Mouse (Mus musculus): ENCODE data around the gene Lrmda.

The Lrmda gene

DNA sequence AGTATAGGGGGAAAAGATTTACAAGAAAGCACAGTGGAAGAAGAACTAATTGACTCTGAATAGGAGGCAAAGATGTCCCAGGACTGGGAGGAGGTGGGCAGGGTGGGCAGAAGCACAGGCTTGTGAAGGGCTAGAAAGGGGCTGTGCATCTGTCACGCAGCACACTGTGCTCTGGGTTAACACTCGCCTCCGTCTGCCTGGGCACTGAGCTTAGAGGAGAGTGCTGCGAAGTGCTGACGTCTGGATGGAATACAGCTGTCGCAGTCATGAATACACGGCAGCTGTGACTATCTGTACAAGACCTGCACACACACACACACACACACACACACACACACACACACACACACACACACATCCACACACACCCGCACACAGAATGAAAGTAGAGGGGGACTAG lies 73.6 kb downstream of the Lrmda start:
- DNase-seq (ENCODE audit: low spot score), result no peak

DNA sequence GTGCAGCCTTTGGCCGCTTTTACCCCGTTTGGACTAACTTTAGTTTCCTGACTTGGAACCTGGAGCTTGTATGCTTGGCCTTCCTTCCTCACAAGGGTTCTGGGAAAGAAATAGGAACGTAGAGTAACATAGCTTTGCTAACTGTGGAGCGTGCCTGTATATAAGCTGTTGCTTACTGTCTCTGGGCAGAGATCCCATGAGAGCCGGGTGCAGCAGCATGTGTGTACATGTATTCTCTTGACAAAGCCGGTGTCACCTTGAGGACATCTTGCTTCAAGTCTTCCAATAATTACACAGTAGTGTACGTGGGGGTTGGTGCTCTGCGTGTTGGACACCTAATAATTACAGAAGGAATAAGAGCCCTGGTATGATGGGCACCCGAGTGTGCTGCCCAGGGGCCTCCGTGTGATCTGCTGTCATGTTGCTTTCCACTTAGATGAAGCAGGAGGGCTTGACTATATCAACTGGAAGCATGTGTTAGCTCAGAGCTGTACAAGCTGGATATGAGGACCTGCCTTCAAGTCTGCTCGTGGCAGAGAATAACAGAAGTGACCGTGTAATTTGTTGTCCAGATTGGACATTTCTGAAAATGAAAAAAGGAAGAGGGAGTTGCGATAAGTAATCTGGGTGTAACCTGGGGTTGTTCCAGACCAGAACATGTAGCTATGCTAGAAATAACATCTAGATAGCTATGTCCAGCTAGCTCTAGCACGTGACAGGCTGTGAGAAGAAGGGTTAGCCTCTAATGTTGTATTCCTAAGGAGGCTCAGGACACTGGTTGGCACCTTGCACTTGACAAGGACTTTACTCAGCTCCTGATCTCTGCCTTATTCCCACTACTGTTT lies 82.7 kb downstream of the Lrmda start:
- DNase-seq (ENCODE audit: low spot score), result no peak

DNA sequence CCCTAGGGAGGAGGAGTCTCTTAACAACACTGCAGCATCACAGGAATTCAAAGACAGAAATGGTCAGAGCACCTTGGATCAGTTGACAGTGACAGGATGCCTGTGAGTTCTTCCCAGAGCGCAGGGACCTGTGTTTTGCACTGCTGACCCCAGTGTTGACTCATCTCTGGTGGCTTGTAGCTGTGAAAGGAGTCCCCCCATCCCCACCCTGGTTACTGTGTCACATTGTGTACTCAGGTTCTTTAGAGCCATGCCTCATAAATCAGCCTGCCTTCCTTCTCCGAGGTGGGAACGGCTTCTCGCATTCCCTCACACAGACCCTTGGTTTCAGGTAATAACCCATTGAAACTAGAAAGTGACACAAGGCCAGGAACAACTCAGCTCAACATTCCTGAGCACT lies 86.3 kb downstream of the Lrmda start:
- no peak for DNase-seq (ENCODE audit: low spot score)

DNA sequence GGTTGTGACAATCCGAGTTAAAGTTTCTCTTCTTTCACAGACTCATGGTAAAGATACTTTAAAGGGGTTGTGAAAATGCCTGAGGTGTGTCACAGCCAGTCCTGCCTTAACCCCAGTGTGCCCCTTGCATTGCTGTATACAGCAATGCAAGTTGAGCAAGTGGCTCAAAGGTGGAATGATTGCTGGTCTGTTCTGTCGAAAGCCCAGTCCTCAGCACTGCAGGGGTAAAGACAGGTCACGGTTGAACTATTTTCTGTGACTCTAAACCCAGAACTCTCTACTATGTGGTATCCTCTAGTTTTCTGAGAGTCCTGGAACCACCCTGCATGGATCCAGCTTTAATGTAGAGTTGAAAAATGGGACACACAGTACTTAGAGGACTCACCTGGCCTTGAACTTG lies 87.3 kb downstream of the Lrmda start:
- DNase-seq (ENCODE audit: low spot score), result no peak

DNA sequence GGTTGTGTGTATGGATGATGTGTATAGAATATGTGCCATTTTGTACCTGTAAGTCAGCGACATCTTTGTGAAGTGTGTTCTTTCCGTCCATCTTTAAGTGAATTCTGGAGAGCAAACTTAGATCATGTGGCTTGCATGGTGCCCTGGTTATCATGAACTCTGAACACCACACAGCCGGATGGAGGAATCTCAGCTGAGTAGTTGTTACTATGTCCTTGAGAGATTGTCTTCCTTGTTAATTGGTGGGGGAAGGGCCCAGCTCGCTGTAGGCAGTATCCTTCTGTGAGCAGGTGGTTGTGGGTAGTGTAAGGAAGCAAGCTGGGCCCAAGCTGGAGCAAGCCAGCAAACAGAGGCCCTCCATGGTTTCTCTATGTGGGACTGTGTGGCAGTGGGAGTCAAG lies 89.9 kb downstream of the Lrmda start:
- no peak for DNase-seq (ENCODE audit: low spot score)

DNA sequence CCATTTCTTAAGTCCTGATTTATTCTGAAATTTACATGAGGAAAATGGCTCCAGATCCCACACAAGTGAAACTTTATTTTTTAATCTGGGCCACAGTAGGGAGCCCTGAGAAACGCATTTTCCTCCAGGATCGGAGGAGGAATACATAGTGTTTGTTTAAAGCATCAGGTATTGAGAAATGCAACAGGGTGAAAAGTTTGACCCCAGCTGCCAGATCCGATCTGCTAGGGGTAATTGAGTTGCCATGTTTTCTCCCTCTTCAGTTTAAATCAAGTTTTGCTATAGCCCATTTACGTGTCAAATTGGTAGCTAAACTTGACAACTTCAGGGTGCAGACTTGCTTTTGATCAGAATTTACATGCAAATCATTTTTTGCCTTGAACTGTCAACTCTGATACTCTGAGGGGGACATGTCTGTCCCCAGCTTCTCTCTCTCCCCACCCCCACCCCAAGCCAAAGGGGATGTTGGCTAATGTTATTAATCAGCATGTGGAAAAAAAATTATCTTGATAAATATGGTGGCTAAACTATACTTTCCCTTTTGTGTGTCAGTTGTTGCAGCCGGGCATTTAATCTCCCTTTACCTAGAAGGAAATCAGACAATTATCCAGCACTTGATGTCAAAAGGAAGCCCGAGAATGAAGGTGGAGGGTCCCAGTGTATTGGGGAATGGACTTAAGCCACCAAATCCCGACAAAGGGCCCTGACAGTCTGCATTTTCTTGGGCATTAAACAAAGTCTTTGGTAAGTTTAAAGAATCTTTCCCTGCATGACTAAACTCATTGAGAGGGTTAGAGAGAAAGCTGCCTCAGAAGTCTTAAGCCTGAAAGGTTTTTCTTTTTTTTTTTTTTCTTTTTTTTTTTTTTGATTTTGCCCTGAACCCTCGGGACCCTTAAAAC lies 94.2 kb downstream of the Lrmda start:
- no peak for DNase-seq (ENCODE audit: low spot score)

DNA sequence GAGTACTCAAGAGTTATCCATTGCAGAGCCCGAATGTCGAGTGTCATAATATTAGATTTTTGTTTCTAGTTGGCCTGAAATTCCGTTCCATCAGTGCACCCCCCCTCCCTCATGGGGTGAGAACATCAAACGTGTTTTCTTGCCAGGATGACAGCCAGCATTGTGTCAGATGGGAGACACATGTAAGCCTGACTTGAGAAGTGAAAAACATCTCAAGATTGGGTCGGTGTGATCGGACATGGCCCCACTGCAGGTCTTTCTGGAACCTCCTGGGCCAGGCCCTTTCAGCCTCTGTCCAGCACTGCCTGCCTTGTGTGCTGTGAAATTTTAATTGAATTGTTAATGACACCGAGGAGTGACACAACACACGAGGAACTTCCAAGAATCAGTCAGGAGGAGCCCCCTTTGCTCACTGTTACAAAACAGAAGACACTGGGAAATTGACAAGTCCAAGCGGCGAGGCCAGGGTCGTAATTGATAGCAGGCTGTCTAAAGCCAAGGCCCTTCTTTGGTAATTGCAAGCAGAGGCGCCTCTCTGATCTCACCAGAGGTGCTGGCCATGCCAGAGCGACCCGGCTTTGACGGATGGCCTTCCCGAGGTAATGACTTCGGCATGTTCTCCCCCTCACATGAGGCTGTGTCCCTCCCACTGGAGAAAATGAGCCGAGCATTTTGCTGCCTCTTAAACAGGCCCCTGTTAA lies 95.3 kb downstream of the Lrmda start:
- no peak for DNase-seq (ENCODE audit: low spot score)

DNA sequence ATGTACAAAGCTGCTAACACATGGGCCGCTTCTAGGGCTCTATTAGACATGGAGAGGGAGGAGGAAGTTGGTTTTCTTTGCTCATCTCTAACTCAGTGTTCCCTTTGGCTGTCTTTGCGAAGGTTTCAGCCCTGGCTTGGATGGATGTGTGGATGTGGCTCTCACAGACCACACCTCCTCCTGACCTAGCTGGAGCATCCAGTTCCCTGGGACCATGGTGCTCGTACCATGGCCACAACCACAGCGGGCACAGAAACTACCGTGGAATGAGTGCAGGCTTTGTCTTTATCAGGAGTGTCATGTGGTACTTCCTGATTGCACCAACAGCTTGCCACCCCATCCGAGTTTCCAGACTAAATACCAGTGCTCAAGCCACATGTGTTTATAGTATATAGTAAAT lies 98.6 kb downstream of the Lrmda start:
- no peak for DNase-seq (ENCODE audit: low spot score)

DNA sequence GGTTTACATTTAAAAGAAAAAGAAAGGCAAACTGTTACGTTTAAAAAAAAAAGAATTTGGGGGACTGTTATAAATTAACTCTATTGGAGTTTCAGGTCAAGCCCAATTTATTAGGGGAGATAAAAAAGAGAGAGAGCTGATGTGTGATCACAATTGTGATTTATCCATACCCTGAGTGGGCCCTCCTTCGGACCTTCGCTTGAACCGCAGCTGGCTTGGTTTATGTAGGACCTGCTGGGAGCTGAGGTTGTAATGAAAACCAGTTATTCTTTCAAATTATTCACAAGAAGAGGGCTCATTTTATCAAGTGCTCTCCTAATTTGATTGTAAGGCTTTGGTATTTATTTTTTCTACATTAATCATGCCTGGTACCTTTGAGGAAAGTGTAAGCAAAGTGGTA lies 99.0 kb downstream of the Lrmda start:
- no peak for DNase-seq (ENCODE audit: low spot score)

DNA sequence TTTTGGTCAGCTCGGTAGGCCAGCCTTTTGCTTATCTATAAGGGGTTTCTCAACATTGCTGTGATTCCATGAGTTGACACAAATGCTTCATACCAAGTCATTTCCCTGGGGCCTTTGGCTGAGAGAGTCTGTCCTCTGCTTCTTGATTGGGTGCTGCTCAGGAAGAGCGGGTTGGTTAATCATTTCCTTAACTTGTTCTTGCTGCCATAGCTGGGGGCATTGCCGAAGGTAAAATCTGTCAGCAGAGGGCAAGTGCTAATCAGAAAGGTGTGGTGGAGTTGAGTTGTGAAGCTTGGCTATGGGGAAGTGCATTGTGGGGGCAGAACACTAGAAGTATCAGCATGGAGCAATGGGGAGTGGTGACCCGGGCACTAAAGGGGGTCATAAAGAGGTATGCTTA lies 106.8 kb downstream of the Lrmda start:
- no peak for DNase-seq (ENCODE audit: low spot score)

DNA sequence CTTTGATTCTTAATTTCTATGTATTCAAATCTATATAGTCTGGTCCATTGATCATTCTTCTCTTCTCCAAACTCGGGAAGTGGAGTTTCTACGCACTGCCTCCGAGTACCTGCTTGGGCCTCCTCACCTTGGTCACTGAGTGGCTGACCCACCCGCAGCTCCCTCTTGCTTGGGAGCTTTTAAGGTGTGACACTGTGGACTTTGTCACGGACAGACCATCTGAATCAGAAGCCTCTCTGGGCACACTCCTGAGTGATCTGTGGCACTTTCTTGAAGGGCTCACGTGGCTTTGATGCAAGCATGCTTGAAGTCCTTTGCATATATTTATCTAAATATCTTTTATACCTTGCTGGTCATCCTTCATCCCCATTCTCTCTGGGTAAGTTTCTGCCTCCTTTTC lies 107.3 kb downstream of the Lrmda start:
- DNase-seq (ENCODE audit: low spot score), result no peak

DNA sequence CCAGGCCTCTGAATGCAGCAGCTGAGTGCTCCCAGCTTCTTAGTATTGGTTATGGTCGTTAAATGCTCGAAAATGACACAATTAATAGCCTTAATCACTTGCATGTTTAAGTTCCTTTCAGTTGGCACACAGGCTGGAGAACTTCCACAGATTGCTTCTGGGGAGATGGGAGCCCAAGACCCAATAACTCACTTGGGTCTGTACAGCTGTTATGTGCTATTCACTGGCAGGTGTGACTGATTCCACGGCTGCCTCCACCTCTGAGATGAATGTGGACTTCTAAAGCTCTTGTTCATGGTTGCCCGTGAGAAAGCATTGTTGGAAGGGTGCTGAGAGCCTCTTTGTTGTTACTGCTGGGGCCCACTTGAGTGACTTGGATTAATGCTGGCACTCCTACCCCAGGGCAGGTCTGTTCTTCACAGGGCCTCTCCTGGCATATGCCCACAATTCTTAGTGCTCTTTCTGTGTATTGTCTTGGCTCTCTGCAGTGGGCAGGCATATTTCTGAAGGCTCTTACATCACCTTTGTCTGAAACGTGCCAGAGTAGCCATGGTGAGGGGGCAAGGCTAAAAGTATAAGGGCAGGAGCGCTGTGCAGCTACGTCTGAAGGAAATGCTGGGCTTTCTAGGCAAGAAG lies 111.6 kb downstream of the Lrmda start:
- DNase-seq (ENCODE audit: low spot score), result no peak

DNA sequence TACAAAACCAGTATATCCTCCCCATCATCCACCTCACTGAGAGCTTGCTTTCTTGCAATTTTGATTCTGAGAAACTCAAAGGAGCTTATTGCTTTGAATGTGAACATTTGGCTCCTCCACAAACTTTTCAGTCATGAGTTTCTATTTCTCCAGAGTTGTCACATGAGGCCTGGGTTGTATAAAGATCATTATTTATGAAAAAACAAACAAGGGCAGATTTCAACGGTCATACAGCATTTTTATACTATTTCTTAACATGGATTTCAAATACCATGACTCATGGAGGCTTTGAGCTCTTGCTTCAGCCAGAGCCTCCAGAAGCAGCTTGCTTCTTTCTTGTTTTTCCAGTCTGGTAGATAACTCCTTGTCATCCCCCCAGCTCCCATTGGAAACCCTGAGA lies 119.8 kb downstream of the Lrmda start:
- DNase-seq (ENCODE audit: low spot score), result no peak

DNA sequence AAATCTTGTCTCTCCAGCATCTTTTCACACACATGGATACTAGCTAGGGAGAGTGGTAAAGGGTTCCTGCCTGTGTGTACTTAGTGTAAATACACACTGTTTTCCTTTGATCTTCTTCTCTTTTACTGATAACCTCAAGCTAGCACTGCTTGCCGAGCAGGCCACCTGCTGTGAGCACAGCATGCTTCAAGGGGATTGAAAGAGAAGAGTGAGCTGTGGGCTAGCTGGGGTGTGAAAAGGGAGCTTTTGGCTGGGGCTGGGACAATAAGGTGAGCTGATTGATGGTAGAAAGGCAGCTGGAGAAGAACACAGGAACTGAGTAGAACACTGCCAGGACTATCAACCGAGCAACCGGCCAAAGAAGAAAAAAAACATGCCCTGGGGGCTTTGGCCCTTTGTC lies 124.5 kb downstream of the Lrmda start:
- DNase-seq (ENCODE audit: low spot score), result no peak

DNA sequence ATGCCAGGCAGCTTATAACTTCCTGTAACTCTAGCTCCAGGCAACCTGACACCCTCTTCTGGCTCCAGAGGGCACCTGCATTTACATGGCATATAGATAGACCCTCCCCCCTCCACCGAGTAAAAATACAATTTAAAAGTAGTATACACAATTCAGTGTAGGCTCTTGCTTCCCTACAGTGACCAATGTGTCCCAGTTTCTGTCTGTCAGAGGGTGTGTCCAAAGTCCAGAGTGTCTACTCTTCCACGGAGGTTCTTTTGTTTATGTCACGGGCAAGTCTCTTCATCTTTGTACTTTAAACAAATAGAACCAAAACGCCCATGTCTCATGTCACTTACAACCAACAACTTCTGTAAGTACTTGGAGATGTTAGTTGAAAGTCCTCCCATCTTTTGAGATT lies 126.4 kb downstream of the Lrmda start:
- DNase-seq (ENCODE audit: low spot score), result no peak

DNA sequence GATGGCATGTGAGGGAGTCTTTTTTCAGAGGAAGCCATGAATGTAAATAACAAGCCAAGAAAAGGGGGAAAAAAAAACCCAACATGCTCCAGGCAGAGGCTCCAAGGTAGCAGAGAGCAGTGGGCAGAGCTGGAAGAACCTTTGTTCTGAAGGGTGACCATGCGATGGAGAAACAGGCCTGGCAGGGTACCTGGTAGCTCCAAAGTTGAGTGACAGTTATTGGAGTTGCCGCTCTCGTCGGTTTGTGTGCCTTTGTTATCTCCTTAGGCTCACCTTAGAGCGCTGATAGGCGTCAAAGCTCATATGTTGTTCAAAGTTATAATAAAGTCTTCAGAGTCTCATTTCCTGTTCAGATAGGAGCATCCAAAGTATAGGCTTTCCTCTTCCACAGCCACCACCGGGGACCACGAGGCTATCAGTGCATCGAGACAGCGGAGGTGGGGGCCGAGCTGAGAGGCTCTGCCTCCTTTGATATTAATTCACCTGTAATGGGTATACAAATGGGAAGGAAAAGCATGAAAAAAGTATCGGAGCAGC lies 127.1 kb downstream of the Lrmda start:
- no peak for DNase-seq (ENCODE audit: low spot score)

DNA sequence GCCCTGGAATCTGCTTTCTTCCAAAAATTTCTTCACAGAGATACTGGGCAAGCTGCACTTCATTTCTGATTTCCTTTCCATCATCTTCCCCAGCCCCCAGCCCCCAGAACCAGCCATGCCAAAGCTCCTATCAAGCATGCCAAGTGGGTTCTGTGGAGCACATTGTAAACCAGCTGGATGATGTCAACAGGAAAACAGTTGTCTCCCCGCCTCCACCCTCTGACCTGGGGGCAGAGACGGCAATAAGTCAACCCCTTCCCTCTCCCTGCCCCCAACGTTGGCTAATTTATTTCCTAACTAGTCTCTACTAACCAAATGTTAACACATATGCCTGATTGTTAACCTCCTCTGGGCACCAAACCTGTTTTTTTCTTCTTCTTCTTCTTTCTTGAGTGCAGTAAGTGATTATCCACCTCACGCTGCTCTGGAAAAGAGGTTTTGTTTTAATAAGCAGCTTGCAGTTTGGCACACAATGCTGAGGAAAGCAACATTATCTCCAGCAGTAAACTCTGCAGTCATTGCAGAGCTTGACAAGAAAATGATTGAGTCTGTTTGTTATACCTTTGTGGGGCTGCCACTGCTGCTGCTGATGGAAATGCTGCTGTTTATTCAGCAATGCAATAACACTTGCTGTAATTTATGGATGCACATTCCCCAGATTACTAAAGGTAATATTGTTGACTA lies 128.0 kb downstream of the Lrmda start:
- DNase-seq (ENCODE audit: low spot score), result no peak

DNA sequence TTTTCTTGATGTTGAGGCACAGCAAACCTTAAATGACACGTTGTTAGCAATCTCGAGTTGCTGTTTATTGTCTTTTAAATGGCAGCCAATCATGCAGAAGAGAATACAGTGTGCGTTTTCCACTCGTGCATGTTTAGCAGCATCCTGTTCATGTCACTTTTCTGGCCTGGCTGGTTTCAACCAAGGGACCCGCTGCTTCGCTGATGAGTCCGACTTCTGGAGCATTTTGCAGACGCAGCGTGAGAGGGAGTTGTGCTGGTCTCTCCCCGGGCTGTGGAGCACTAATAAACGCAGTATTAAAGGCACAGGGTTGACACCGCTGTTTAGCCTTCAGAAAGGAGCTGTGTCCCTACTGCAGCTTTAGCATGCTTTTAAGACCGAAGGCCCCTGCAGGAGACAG lies 133.2 kb downstream of the Lrmda start:
- no peak for DNase-seq (ENCODE audit: low spot score)

DNA sequence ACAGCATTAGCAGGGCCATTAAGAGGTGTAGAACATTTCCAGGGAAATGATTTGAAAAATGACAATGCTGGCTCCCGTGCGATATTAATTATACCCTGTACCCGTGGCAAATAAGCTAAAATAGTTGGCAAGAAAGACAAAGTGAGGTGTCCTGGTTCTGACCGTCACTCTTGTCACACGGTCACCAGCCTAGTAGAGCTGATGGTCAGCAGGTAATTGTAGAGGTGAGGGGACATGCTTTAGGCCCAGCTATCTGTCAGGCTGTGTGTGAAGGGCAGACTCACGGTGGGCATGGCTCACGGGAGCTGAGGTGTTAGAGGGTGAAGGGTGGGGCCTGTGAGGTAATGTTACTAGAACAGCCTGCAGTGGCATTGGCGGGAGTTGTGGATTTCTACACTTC lies 134.6 kb downstream of the Lrmda start:
- no peak for DNase-seq (ENCODE audit: low spot score)

DNA sequence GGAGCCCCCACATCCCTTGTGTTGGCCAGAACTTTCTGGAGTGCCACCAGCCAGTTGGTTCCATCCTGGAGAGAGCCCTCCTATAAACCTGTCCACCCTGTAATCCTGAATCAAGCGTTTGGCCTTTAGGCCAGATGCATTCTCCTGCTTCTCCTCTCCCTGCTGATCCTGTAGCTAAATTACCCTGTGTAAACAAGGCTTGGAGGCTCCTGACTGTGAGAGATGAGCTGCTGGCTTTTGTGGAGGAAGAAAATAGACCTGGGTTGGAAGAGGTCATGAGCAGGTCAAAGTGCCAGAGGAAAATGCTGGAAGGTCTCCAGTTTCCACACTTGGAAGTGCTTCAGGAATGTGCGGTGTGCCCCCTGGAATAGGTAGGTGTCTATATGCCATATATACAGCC lies 135.5 kb downstream of the Lrmda start:
- DNase-seq (ENCODE audit: low spot score), result no peak

DNA sequence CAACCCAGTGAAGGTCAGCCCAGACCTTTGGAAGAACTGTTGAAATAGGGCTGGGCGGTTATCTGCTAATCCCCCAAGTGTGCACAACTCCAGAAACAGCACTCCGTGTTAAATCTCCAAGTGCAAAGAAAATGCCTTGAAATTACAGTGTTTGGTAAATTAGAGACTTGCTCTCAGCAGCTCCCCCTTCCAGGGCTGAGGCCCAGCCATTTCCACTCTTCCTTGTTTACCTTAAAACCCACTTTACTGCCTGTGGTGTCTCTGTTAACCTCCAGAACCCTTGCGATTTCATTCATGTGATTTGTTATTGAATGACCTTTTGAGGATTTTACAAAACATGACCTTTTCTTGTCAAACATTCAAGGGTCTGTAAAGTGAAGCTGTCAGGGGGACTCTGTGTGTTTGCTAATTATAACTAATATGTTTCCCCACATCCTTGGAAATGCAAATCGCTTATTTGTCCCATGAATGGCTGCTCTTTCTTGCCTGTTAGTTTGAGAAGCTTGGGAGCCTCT lies 136.1 kb downstream of the Lrmda start:
- no peak for DNase-seq (ENCODE audit: low spot score)

Measured in spleen, adult 12 weeks (tissue).